Mouse (Mus musculus) bone marrow macrophage, adult 2 months (primary cell): Measurements from ENCODE around the gene Urad.

Source experiments
- CTCF ChIP-seq: IDR thresholded peaks from 2 replicates; pipeline ENCODE4 v1.5.1; 2012; ENCODE audit warnings: low read depth, mild to moderate bottlenecking, low read length, moderate library complexity
- POLR2A ChIP-seq: IDR thresholded peaks from 2 replicates; pipeline ENCODE4 v1.6.1; 2012; ENCODE audit warnings: mild to moderate bottlenecking, low read depth, low read length, borderline replicate concordance

GRCm38 (mm10) chr5:147294121-147294520, 28.1 kb downstream of the Urad start:
- TF ChIP-seq POLR2A (no peak), CTCF (no peak)
